Mouse (Mus musculus) cortical plate, adult 2 months (tissue): ENCODE measurements around the gene Cadps2. TPM values are rescaled to one million over a fixed set of nuclear protein-coding genes. Genes with fewer than 3 reads are reported as not detected.

Experiments
- H3K27ac ChIP-seq: fragments of 200-500 bp; 2 replicates; pipeline ENCODE4 v1.5.1; 2012; ENCODE audit warnings: low read length, control low read depth, inconsistent platforms; ENCODE audit not compliant: insufficient read depth
- H3K4me1 ChIP-seq: fragments of 200-500 bp; 2 replicates; pipeline ENCODE4 v1.6.1; 2011; ENCODE audit warnings: low read length; ENCODE audit not compliant: control insufficient read depth, insufficient read depth
- H3K4me3 ChIP-seq: fragments of 200-500 bp; 2 replicates; pipeline ENCODE4 v1.5.1; 2011; ENCODE audit warnings: mild to moderate bottlenecking, low read length, control low read depth; ENCODE audit not compliant: insufficient read depth
- CTCF ChIP-seq: fragments of 200-500 bp; IDR thresholded peaks from 2 replicates; pipeline ENCODE4 v1.5.1; 2011; ENCODE audit warnings: mild to moderate bottlenecking, control low read depth, low read length; ENCODE audit not compliant: insufficient read depth; ENCODE audit errors: extremely low read depth
- POLR2A ChIP-seq: fragments of 200-500 bp; IDR thresholded peaks from 2 replicates; pipeline ENCODE4 v1.6.1; 2011; ENCODE audit warnings: mild to moderate bottlenecking, low read length, control low read depth; ENCODE audit not compliant: insufficient read depth; ENCODE audit errors: extremely low read depth
- polyA plus RNA-seq: library from polyadenylated mRNA; depleted of rRNA; stranded (reverse); fragments of >200 nt; gene quantifications from 2 replicates; pipeline ENCODE4 v1.2.3, GENCODE M21; 2012

Gene Cadps2
- polyA plus RNA-seq, 1 experiment, result 40.9 TPM

DNA sequence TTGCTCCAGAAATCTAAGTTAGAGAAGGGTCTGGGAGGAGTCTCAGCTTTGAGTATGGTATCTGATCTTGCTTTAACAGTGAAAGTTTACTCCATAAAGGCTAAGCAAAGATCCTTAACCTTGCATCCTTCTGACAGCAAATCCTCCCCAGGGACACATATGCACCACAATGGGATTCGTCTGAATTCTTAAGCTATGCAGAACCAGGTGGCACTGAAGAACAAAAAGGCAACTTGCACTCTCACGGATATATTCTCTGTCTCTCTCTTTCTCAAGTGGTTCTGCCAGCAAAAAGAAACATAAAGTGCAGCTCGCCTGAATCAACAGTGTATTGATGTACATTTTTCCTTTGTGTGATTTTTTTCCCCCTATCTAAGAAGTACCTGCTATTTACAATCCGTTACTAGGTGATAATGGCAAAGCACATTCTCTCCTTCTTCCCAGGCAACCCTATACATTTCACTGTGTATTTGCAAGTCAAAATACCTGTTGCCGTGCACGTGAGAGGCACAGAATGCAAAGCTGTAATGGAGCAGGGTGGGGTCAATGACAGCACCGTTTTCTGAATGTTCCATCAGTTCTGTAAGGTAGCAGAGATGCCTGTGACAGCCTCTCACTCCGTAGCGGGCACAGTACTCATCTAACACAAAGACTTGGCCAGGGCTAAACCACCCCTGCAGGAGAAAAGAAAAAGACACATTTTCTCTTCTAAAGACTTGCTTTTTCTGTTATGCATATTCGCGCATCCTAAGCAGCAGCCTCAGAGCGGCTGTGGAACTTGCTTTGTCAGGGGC lies 428.8 kb downstream of the Cadps2 start:
- no peaks in the 10 kb centered on the region for H3K4me1 ChIP-seq
- TF ChIP-seq POLR2A, result no peak
- no peak for TF ChIP-seq CTCF
- H3K27ac ChIP-seq, result no peak overlapping the region
- no peak overlapping the region for H3K4me3 ChIP-seq

- Histone ChIP-seq H3K4me1 (no peaks in the 10 kb centered on the region), H3K4me3 (no peak overlapping the region), H3K27ac (no peak overlapping the region)
- TF ChIP-seq POLR2A (no peak), CTCF (no peak)
Observed at GRCm38 (mm10) chr6:23394131-23394530, 445.1 kb downstream of the Cadps2 start.

DNA sequence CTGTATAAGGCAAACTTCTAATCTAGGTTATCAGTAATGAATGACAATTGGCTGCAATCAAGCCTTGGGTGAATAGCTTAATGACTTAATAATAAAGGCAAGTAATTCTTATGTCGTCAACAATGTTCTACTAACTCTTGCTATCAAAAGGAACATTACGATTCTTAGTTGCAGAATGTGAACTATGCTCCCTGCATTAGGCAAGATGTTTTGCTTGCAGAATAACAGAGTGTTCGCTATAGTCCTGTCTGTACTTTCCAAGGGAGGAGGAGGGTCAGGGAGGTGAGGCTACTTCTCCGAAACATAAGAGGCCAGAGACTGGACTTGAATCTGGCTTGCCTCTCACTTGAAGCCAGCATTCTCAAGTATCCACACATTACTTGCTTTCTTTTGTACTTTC lies 446.5 kb downstream of the Cadps2 start:
- TF ChIP-seq POLR2A (no peak), CTCF (no peak)
- no peaks in the 10 kb centered on the region for H3K4me1 ChIP-seq
- H3K27ac ChIP-seq, result no peak overlapping the region
- no peak overlapping the region for H3K4me3 ChIP-seq

DNA sequence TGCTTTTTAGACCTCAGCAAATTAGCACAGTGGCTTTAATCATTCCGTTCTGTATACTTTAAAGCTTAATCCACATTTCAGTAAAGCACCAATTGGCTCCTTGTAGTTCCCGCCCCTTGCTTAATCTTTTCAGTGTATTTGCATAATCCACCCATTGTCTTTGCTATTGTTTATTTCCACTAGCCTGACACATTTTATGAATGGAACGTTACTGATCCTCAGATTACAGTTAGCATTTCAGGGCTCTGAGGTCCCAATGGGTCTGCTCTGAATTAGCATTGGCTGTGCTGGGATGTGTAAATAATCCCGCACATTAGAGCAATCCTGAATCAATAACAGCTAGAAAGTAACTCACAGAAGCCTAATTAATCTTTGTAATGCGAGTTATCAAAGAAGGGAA lies 452.5 kb downstream of the Cadps2 start:
- TF ChIP-seq POLR2A (no peak), CTCF (no peak)
- Histone ChIP-seq H3K4me1 (no peaks in the 10 kb centered on the region), H3K27ac (no peak overlapping the region), H3K4me3 (no peak overlapping the region)

- Histone ChIP-seq H3K27ac (no peak overlapping the region), H3K4me1 (no peaks in the 10 kb centered on the region), H3K4me3 (no peak overlapping the region)
- no peak for TF ChIP-seq CTCF
- no peak for TF ChIP-seq POLR2A
Observed at GRCm38 (mm10) chr6:23383004-23383347, 456.2 kb downstream of the Cadps2 start.

DNA sequence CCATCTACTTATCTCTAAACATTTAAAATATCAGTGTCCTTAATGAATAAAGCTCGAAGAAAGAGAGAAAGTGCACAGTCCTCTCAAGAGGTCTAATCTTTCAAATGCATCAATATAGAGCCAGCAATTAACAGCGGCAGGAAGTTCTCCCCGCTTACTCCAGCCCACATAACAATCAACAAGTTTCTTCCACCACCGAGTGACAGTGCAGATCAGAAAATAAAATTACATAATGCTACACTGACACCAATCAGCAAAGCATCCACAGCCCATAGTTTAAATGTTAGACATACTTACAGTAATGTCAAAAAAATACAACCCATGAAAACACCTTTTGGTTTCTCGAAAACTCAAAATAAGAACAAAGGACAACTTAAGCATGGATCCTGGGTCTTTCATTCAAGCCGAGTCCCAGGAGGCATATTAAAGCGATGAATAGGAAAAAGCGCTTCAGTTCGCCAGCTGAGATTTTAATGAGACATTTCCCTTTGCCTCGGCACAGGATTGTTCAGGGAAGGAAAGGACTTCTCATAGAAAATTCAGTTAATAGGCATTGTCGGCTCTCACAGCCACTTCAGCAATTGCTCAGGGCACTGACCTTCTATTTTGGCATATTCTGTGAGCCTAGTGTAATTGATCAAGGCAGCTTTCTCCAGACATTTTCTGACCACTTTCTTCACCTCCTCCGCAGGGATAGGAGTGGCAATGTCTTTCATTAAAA lies 456.8 kb downstream of the Cadps2 start:
- TF ChIP-seq POLR2A (no peak), CTCF (no peak)
- Histone ChIP-seq H3K4me3 (no peak overlapping the region), H3K27ac (no peak overlapping the region)

DNA sequence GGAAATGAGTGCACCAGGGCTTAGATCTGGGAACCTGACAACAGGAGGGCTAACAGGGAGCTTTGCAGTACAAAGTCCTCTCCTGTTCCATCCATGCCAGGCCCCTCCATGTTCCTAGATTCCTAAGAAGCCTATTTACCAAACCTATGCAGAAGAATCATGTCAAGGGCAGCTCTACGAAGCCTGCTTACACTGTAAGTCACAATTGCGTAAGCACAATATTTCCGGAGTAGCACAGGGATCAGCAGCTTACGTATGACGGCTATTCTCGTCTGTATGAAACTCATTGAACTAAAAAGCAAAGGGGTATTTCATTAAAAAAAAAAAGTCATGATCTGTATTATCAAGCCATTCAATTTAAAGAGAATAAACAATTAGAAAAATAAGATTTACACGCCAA lies 462.9 kb downstream of the Cadps2 start:
- Histone ChIP-seq H3K4me3 (no peak overlapping the region), H3K27ac (no peak overlapping the region), H3K4me1 (no peaks in the 10 kb centered on the region)
- TF ChIP-seq POLR2A (no peak), CTCF (no peak)

More for the DNA sequence above, 456.8 kb downstream of the Cadps2 start:
- H3K4me1 ChIP-seq, result no peaks in the 10 kb centered on the region

GRCm38 (mm10) chr6:23361842-23362451 lies 477.3 kb downstream of the Cadps2 start:
- TF ChIP-seq CTCF, result no peak
- no peak for TF ChIP-seq POLR2A
- H3K4me1 ChIP-seq, result no peaks in the 10 kb centered on the region
- no peak overlapping the region for H3K4me3 ChIP-seq
- H3K27ac ChIP-seq, result no peak overlapping the region

DNA sequence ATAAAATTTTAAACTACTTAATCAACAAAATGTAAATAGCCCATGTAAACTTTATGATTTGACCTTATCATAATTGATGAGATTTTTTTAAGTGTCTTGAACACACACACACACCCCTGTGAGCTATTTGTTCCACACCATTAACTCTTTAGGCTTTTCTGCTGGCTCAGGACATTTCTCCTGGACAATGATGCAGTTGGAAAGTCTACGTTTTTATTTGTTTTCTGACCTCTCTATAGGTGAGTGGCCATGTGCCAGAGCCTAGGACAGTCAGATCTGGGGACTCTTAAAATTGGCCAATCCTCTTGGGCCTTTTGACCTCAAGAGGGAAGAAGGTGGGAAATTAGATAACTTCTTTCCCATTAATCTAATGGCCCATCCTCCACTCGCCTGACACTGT lies 478.6 kb downstream of the Cadps2 start:
- Histone ChIP-seq H3K4me3 (no peak overlapping the region), H3K27ac (no peak overlapping the region), H3K4me1 (no peaks in the 10 kb centered on the region)
- TF ChIP-seq POLR2A (no peak), CTCF (no peak)
